In genomic region chr6:101473956-101474355, GRCm38 (mm10) we compare ENCODE assay signal across 6 mouse cellular contexts.
"Had no signal": no experiment of that assay in that cellular context is flagged by ENCODE, and none has a peak within 500 bp of the region (broad histone marks: within the 10 kb centered on the region; RNA-seq: fewer than 3 reads in every experiment).

No protein-coding gene starts in this region.

- H3K27me3 ChIP-seq: liver, embryonic 13.5 days had no signal

- H3K4me1 ChIP-seq: liver, embryonic 13.5 days had no signal

- H3K9me3 ChIP-seq: liver, embryonic 13.5 days had no signal

- DNase-seq: liver, embryonic 13.5 days; lung, adult 2 months; thymus, adult 2 months; thymus, postnatal 14 days; thymus, postnatal 4 days had no signal

- H3K4me3 ChIP-seq: liver, embryonic 13.5 days had no signal

- H3K9ac ChIP-seq: liver, embryonic 13.5 days had no signal

- H3K4me2 ChIP-seq: liver, embryonic 13.5 days; midbrain, embryonic 11.5 days had no signal

- H3K27ac ChIP-seq: liver, embryonic 13.5 days had no signal

- H3K36me3 ChIP-seq: liver, embryonic 13.5 days had no signal
